Mouse (Mus musculus) forebrain, postnatal 0 days (tissue): Measurements from ENCODE around the gene C2cd3. TPM values are rescaled to one million over a fixed set of nuclear protein-coding genes. Genes with fewer than 3 reads are reported as not detected.

Experiments
- ATAC-seq: fragments of 200-750 bp; cut with Nextera tagmentation; 2 replicates; pipeline ENCODE4 v1.8.0; 2017; ENCODE audit warnings: mild to moderate bottlenecking, moderate library complexity
- DNase-seq: peaks from one replicate; pipeline ENCODE4 v3.0.0-alpha.2; 2015
- H3K27ac ChIP-seq: fragments of 300-500 bp; sonication (generic); 2 replicates; pipeline ENCODE4 v1.5.1; 2014; ENCODE audit warnings: low read depth, mild to moderate bottlenecking, antibody characterized with exemption, low read length, moderate library complexity, mixed read lengths
- H3K27me3 ChIP-seq: fragments of 300-500 bp; sonication (generic); 2 replicates; pipeline ENCODE4 v1.6.1; 2014; ENCODE audit warnings: mild to moderate bottlenecking, low read length, mixed read lengths; ENCODE audit not compliant: insufficient read depth
- H3K36me3 ChIP-seq: fragments of 300-500 bp; sonication (generic); 2 replicates; pipeline ENCODE4 v1.6.1; 2014; ENCODE audit warnings: mild to moderate bottlenecking, moderate library complexity; ENCODE audit not compliant: insufficient read depth
- H3K4me1 ChIP-seq: fragments of 300-500 bp; sonication (generic); 2 replicates; pipeline ENCODE4 v1.6.1; 2014; ENCODE audit warnings: antibody characterized with exemption; ENCODE audit not compliant: insufficient read depth
- H3K4me2 ChIP-seq: fragments of 300-500 bp; sonication (generic); 2 replicates; pipeline ENCODE4 v1.6.1; 2014; ENCODE audit warnings: low read depth, mild to moderate bottlenecking, moderate library complexity
- H3K4me3 ChIP-seq: fragments of 300-500 bp; sonication (generic); 2 replicates; pipeline ENCODE4 v1.5.1; 2014; ENCODE audit warnings: low read depth, low read length, mixed read lengths
- H3K9ac ChIP-seq: fragments of 300-500 bp; sonication (generic); 2 replicates; pipeline ENCODE4 v1.6.1; 2014; ENCODE audit warnings: mild to moderate bottlenecking
- H3K9me3 ChIP-seq: fragments of 300-500 bp; sonication (generic); 2 replicates; pipeline ENCODE4 v1.6.1; 2016; ENCODE audit warnings: low read length
- CTCF ChIP-seq: sonication (generic); IDR thresholded peaks from 2 replicates; pipeline ENCODE4 v1.5.1; 2016; ENCODE audit warnings: antibody characterized with exemption, control low read depth, low read depth
- WGBS: fragments of 180-500 bp; shearing (Covaris S2); extraction: QIAGEN DNeasy Blood & Tissue Kit; methylation state at CpG from one replicate; pipeline ENCODE4 v1.1.7; 2014; 5-methylcytosine and 5-hydroxymethylcytosine counted together
- polyA plus RNA-seq: library from polyadenylated mRNA; unstranded; fragments of >200 nt; fragmentation: Nextera tagmentation; extraction: Ambion mirVana; gene quantifications from 2 replicates; pipeline ENCODE4 v1.2.1, GENCODE M21; 2015
- total RNA-seq: library from RNA; depleted of rRNA; stranded (reverse); fragments of >200 nt; gene quantifications from 2 replicates; pipeline ENCODE4 v1.2.3, GENCODE M21; 2014

The C2cd3 gene
- total and polyA plus RNA-seq, 2 experiments from 2014 or later = 8.9 to 21.8 TPM

GRCm38 (mm10) chr7:100354984-100355383 is 17.0 kb upstream of the C2cd3 start:
- no peaks in the 10 kb centered on the region for H3K4me1 ChIP-seq
- no peak overlapping the region for H3K4me3 ChIP-seq
- H3K9me3 ChIP-seq = no peaks in the 10 kb centered on the region
- TF ChIP-seq CTCF = no peak
- no peak overlapping the region for H3K27ac ChIP-seq
- ATAC-seq = no peak
- peaks cover 16% of the 10 kb centered on the region for H3K36me3 ChIP-seq
- DNase-seq = no peak
- no peaks in the 10 kb centered on the region for H3K27me3 ChIP-seq
- H3K9ac ChIP-seq = no peak overlapping the region
- WGBS = 89% methylated on average over 4 of the region's 4 CpGs
- no peak overlapping the region for H3K4me2 ChIP-seq

- ATAC-seq = no peak
- Histone ChIP-seq H3K9me3 (no peaks in the 10 kb centered on the region), H3K4me1 (no peaks in the 10 kb centered on the region), H3K27ac (no peak overlapping the region), H3K27me3 (no peaks in the 10 kb centered on the region), H3K4me3 (no peak overlapping the region), H3K4me2 (no peak overlapping the region), H3K36me3 (peaks cover 6% of the 10 kb centered on the region), H3K9ac (no peak overlapping the region)
- no peak for TF ChIP-seq CTCF
- DNase-seq = no peak
- 71% methylated on average over 5 of the region's 5 CpGs for WGBS
Measured at GRCm38 (mm10) chr7:100356324-100356723, 15.7 kb upstream of the C2cd3 start.

GRCm38 (mm10) chr7:100356768-100357167 is 15.3 kb upstream of the C2cd3 start:
- DNase-seq = no peak
- no peak overlapping the region for H3K9ac ChIP-seq
- no peak for TF ChIP-seq CTCF
- no peak for ATAC-seq
- H3K4me3 ChIP-seq = no peak overlapping the region
- no peak overlapping the region for H3K27ac ChIP-seq
- H3K27me3 ChIP-seq = no peaks in the 10 kb centered on the region
- H3K9me3 ChIP-seq = no peaks in the 10 kb centered on the region
- H3K36me3 ChIP-seq = peaks cover 6% of the 10 kb centered on the region
- H3K4me1 ChIP-seq = no peaks in the 10 kb centered on the region
- no peak overlapping the region for H3K4me2 ChIP-seq
- WGBS = 96% methylated on average over 1 of the region's 1 CpGs

- Histone ChIP-seq H3K4me1 (no peaks in the 10 kb centered on the region), H3K9me3 (no peaks in the 10 kb centered on the region), H3K36me3 (peaks cover 6% of the 10 kb centered on the region), H3K4me3 (no peak overlapping the region), H3K27me3 (no peaks in the 10 kb centered on the region), H3K4me2 (no peak overlapping the region), H3K9ac (no peak overlapping the region), H3K27ac (no peak overlapping the region)
- DNase-seq (no peak), ATAC-seq (no peak)
- TF ChIP-seq CTCF = no peak
Measured at GRCm38 (mm10) chr7:100357856-100358255, 14.2 kb upstream of the C2cd3 start.

GRCm38 (mm10) chr7:100363162-100363561 is 8.9 kb upstream of the C2cd3 start:
- ATAC-seq = no peak
- Histone ChIP-seq H3K9me3 (no peaks in the 10 kb centered on the region), H3K4me3 (no peak overlapping the region), H3K9ac (no peak overlapping the region), H3K4me1 (no peaks in the 10 kb centered on the region), H3K36me3 (no peaks in the 10 kb centered on the region), H3K4me2 (no peak overlapping the region), H3K27ac (no peak overlapping the region), H3K27me3 (no peaks in the 10 kb centered on the region)
- TF ChIP-seq CTCF = no peak
- DNase-seq = no peak
- 86% methylated on average over 2 of the region's 2 CpGs for WGBS

- DNase-seq (no peak), ATAC-seq (no peak)
- Histone ChIP-seq H3K9ac (no peak overlapping the region), H3K4me2 (no peak overlapping the region), H3K27ac (no peak overlapping the region), H3K27me3 (no peaks in the 10 kb centered on the region), H3K4me1 (peaks cover 11% of the 10 kb centered on the region; the same call in 1 of the 2 replicates), H3K9me3 (no peaks in the 10 kb centered on the region), H3K4me3 (no peak overlapping the region), H3K36me3 (no peaks in the 10 kb centered on the region)
- WGBS = 54% methylated on average over 6 of the region's 6 CpGs
- no peak for TF ChIP-seq CTCF
Measured at GRCm38 (mm10) chr7:100364888-100365287, 7.1 kb upstream of the C2cd3 start.

GRCm38 (mm10) chr7:100372452-100372980 is 483 bp downstream of the C2cd3 start:
- Histone ChIP-seq H3K36me3 (0 out of 2 replicates have a peak, but pooled peaks cover 3% of the 10 kb centered on the region), H3K4me2 (peak overlapping the region; percentile 57), H3K4me3 (peak overlapping the region; percentile 82), H3K27ac (peak overlapping the region; percentile 63), H3K4me1 (peaks cover 21% of the 10 kb centered on the region), H3K9me3 (no peaks in the 10 kb centered on the region), H3K9ac (peak overlapping the region; percentile 29), H3K27me3 (no peaks in the 10 kb centered on the region)
- no peak for DNase-seq
- ATAC-seq = no peak
- no peak for TF ChIP-seq CTCF
- 7% methylated on average over 17 of the region's 17 CpGs for WGBS
